ENCODE assay signal across 8 mouse cellular contexts in genomic region chr11:77508068-77509021, GRCm38 (mm10). TPM values are rescaled to one million over a fixed set of nuclear protein-coding genes. Genes with fewer than 3 reads are reported as not detected.
DNase-seq lines count a peak whose midpoint lies in the region; ATAC-seq lines count a peak whose summit lies in the region.

No protein-coding gene starts in this region.

- H3K4me1 ChIP-seq in hindbrain, embryonic 11.5 days (replicated peaks; ENCODE audit: control insufficient read depth, insufficient read depth, low read length): peaks cover 4% of the 10 kb centered on the region; the same call in 1 of the 2 replicates

- no peak overlapping the region for H3K27ac ChIP-seq in hindbrain, embryonic 11.5 days (ENCODE audit: low read depth, low read length)

- peak overlapping the region; percentile 11; the same call in 1 of the 2 replicates for H3K4me3 ChIP-seq in hindbrain, embryonic 11.5 days (ENCODE audit: low read depth, low read length)

- DNase-seq in T-cell, adult 2 months (ENCODE audit: low spot score): peak; percentile 85
- peak; percentile 80 for DNase-seq in cerebellum, adult 9-11 months
- DNase-seq in frontal cortex, postnatal 10 days (ENCODE audit: low spot score in 2 of 2): peak; percentile 79 to 82
- peak; percentile 92 for DNase-seq in hindbrain, embryonic 11.5 days (ENCODE audit: low spot score)
- DNase-seq in left cerebral cortex, postnatal 14 days (ENCODE audit: low spot score in 2 of 2): peak; percentile 89
- DNase-seq in right cerebral cortex, postnatal 14 days: peak; percentile 86
- peak; percentile 78 for DNase-seq in yolk sac, embryonic 10.5 days (ENCODE audit: low spot score)

- ATAC-seq in hindbrain, embryonic 11.5 days (ENCODE audit: low FRiP score): peak; percentile 39; the same call in 1 of the 2 replicates
- peak; percentile 87 for ATAC-seq in megakaryocyte progenitor cell, adult 5-6 weeks (replicated peaks; ENCODE audit: poor library complexity)

- intact Hi-C loops in left cerebral cortex, postnatal 14 days (cut with DNase I): loop anchor here (5.0 kb wide), 1 partner anchor 119 kb away; no protein-coding TSS in a partner anchor

- WGBS in hindbrain, embryonic 11.5 days: 17% methylated on average over 49 of the region's 49 CpGs

- no peaks in the 10 kb centered on the region for H3K9me3 ChIP-seq in hindbrain, embryonic 11.5 days (ENCODE audit: control insufficient read depth, low read length)

- no peaks in the 10 kb centered on the region for H3K27me3 ChIP-seq in hindbrain, embryonic 11.5 days (ENCODE audit: control insufficient read depth, insufficient read depth, low read length)

- peaks cover 14% of the 10 kb centered on the region for H3K36me3 ChIP-seq in hindbrain, embryonic 11.5 days (ENCODE audit: control insufficient read depth, insufficient read depth, low read length)

- H3K9ac ChIP-seq in hindbrain, embryonic 11.5 days (ENCODE audit: low read depth, low read length): no peak overlapping the region

- H3K4me2 ChIP-seq in hindbrain, embryonic 11.5 days (replicated peaks; ENCODE audit: low read depth, low read length): peak overlapping the region; percentile 40

RNA-seq across cellular contexts. Expression of gene Abhd15, which starts 6.6 kb away (rescaled TPM):
- 2.1 and 3.0 TPM in 2 replicates for polyA plus RNA-seq in hindbrain, embryonic 11.5 days (2014; fragmentation: Nextera tagmentation; extraction: Ambion mirVana)
- total RNA-seq in left cerebral cortex, postnatal 14 days (2021): 1 to 10 TPM; 1.6 to 1.7 TPM
- total RNA-seq in megakaryocyte progenitor cell, adult 5-6 weeks (2015): 3.2 and 3.4 TPM in 2 replicates
- 3.6 and 4.6 TPM in 2 replicates for total RNA-seq in megakaryocyte progenitor cell, adult 5-6 weeks (2017)

RNA-seq across cellular contexts. Expression of gene Trp53i13, which starts 7.4 kb away (rescaled TPM):
- polyA plus RNA-seq in hindbrain, embryonic 11.5 days (2014; fragmentation: Nextera tagmentation; extraction: Ambion mirVana): 27.7 and 27.9 TPM in 2 replicates
- 1 to 10 TPM; 4.9 to 5.8 TPM for total RNA-seq in left cerebral cortex, postnatal 14 days (2021)
- total RNA-seq in megakaryocyte progenitor cell, adult 5-6 weeks (2015): 1.7 and 2.0 TPM in 2 replicates
- 1.7 and 8.2 TPM in 2 replicates for total RNA-seq in megakaryocyte progenitor cell, adult 5-6 weeks (2017)

RNA-seq across cellular contexts. Expression of gene Gm10392, which starts 10.7 kb away (rescaled TPM):
- polyA plus RNA-seq in hindbrain, embryonic 11.5 days (2014; fragmentation: Nextera tagmentation; extraction: Ambion mirVana): 0.13 TPM in 1 of 2 replicates, not detected in the other
- not detected for total RNA-seq in left cerebral cortex, postnatal 14 days (2021)
- 0.32 TPM in 1 of 2 replicates, not detected in the other for total RNA-seq in megakaryocyte progenitor cell, adult 5-6 weeks (2015)
- 0.41 and 1.2 TPM in 2 replicates for total RNA-seq in megakaryocyte progenitor cell, adult 5-6 weeks (2017)

RNA-seq across cellular contexts. Expression of gene Git1, which starts 15.0 kb away (rescaled TPM):
- 12.6 and 18.6 TPM in 2 replicates for polyA plus RNA-seq in hindbrain, embryonic 11.5 days (2014; fragmentation: Nextera tagmentation; extraction: Ambion mirVana)
- 100 to 1,000 TPM; 150 to 153 TPM for total RNA-seq in left cerebral cortex, postnatal 14 days (2021)
- 24.3 and 27.6 TPM in 2 replicates for total RNA-seq in megakaryocyte progenitor cell, adult 5-6 weeks (2015)
- 14.5 and 17.1 TPM in 2 replicates for total RNA-seq in megakaryocyte progenitor cell, adult 5-6 weeks (2017)

RNA-seq across cellular contexts. Expression of gene Ankrd13b, which starts 18.9 kb away (rescaled TPM):
- polyA plus RNA-seq in hindbrain, embryonic 11.5 days (2014; fragmentation: Nextera tagmentation; extraction: Ambion mirVana): 13.1 and 13.9 TPM in 2 replicates
- 100 to 1,000 TPM; 127 to 129 TPM for total RNA-seq in left cerebral cortex, postnatal 14 days (2021)
- total RNA-seq in megakaryocyte progenitor cell, adult 5-6 weeks (2015): 10.0 and 10.4 TPM in 2 replicates
- total RNA-seq in megakaryocyte progenitor cell, adult 5-6 weeks (2017): 5.7 and 6.0 TPM in 2 replicates
